Mouse (Mus musculus) layer of hippocampus, adult 9-10 months (tissue): Measurements from ENCODE around the gene Cdc14a.

ENCODE experiments used
- DNase-seq: peaks from one replicate; pipeline ENCODE4 v3.0.0; 2022; ENCODE audit warnings: low spot score

Cdc14a gene

GRCm38 (mm10) chr3:116266360-116266759, 157.5 kb downstream of the Cdc14a start:
- no peak for DNase-seq

GRCm38 (mm10) chr3:116263977-116264376, 159.9 kb downstream of the Cdc14a start:
- no peak for DNase-seq

GRCm38 (mm10) chr3:116263061-116263460, 160.8 kb downstream of the Cdc14a start:
- DNase-seq, result no peak

GRCm38 (mm10) chr3:116256104-116256503, 167.7 kb downstream of the Cdc14a start:
- DNase-seq, result no peak

- DNase-seq, result no peak
Observed at GRCm38 (mm10) chr3:116253077-116253531, 170.7 kb downstream of the Cdc14a start, which contains the start of gene Gpr88. Gene Gpr88 (minus strand): TSS chr3:116253503.

GRCm38 (mm10) chr3:116252255-116253040, 171.4 kb downstream of the Cdc14a start:
- no peak for DNase-seq

- DNase-seq, result no peak
Observed at GRCm38 (mm10) chr3:116251481-116252254, 172.2 kb downstream of the Cdc14a start.

GRCm38 (mm10) chr3:116249026-116249425, 174.8 kb downstream of the Cdc14a start:
- DNase-seq, result no peak

- DNase-seq, result no peak
Observed at GRCm38 (mm10) chr3:116244476-116244875, 179.4 kb downstream of the Cdc14a start.

- no peak for DNase-seq
Observed at GRCm38 (mm10) chr3:116242685-116243084, 181.1 kb downstream of the Cdc14a start.

- no peak for DNase-seq
Observed at GRCm38 (mm10) chr3:116237527-116237926, 186.3 kb downstream of the Cdc14a start.

- DNase-seq, result no peak
Observed at GRCm38 (mm10) chr3:116236856-116237255, 187.0 kb downstream of the Cdc14a start.

GRCm38 (mm10) chr3:116233515-116233914, 190.3 kb downstream of the Cdc14a start:
- DNase-seq, result no peak

GRCm38 (mm10) chr3:116232763-116233162, 191.1 kb downstream of the Cdc14a start:
- no peak for DNase-seq

- no peak for DNase-seq
Observed at GRCm38 (mm10) chr3:116229336-116229735, 194.5 kb downstream of the Cdc14a start.

GRCm38 (mm10) chr3:116228360-116229245, 195.2 kb downstream of the Cdc14a start:
- DNase-seq, result no peak

- no peak for DNase-seq
Observed at GRCm38 (mm10) chr3:116227383-116227782, 196.4 kb downstream of the Cdc14a start.

- no peak for DNase-seq
Observed at GRCm38 (mm10) chr3:116226915-116227314, 196.9 kb downstream of the Cdc14a start.
